Mouse (Mus musculus) hindbrain, embryonic 15.5 days (tissue): ENCODE measurements around the gene Lctl. TPM values are rescaled to one million over a fixed set of nuclear protein-coding genes. Genes with fewer than 3 reads are reported as not detected.
"Not testable (repeated sequence)": the region's sequence is repeated elsewhere in the genome, so short reads cannot be mapped to it uniquely, and the experiment has no call there.

Source experiments
- ATAC-seq: fragments of 200-750 bp; cut with Nextera tagmentation; 2 replicates; pipeline ENCODE4 v1.8.0; 2017; ENCODE audit warnings: low read depth, moderate number of reproducible peaks, moderate TSS enrichment; ENCODE audit not compliant: low FRiP score
- H3K27ac ChIP-seq: fragments of 300-500 bp; sonication (generic); replicated peaks from 2 replicates; pipeline ENCODE4 v1.5.1; 2015; ENCODE audit warnings: mild to moderate bottlenecking, inconsistent platforms
- H3K27me3 ChIP-seq: fragments of 300-500 bp; sonication (generic); 2 replicates; pipeline ENCODE4 v1.6.1; 2015; ENCODE audit warnings: control low read depth, inconsistent platforms
- H3K36me3 ChIP-seq: fragments of 300-500 bp; sonication (generic); 2 replicates; pipeline ENCODE4 v1.6.1; 2015; ENCODE audit warnings: control low read depth, inconsistent platforms
- H3K4me1 ChIP-seq: fragments of 300-500 bp; sonication (generic); replicated peaks from 2 replicates; pipeline ENCODE4 v1.6.1; 2015; ENCODE audit warnings: control low read depth, inconsistent platforms
- H3K4me2 ChIP-seq: fragments of 300-500 bp; sonication (generic); 2 replicates; pipeline ENCODE4 v1.6.1; 2015; ENCODE audit warnings: moderate library complexity, mild to moderate bottlenecking, inconsistent platforms
- H3K4me3 ChIP-seq: fragments of 300-500 bp; sonication (generic); 2 replicates; pipeline ENCODE4 v1.5.1; 2015; ENCODE audit warnings: mild to moderate bottlenecking, inconsistent platforms
- H3K9ac ChIP-seq: fragments of 300-500 bp; sonication (generic); 2 replicates; pipeline ENCODE4 v1.6.1; 2015; ENCODE audit warnings: inconsistent platforms
- H3K9me3 ChIP-seq: fragments of 300-500 bp; sonication (generic); 2 replicates; pipeline ENCODE4 v1.6.1; 2016; ENCODE audit warnings: control low read depth, inconsistent platforms
- WGBS: fragments of 180-500 bp; shearing (Covaris S2); methylation state at CpG from one replicate; pipeline ENCODE4 v1.1.7; 2015; 5-methylcytosine and 5-hydroxymethylcytosine counted together
- polyA plus RNA-seq: library from polyadenylated mRNA; unstranded; fragments of >200 nt; fragmentation: Nextera tagmentation; extraction: Ambion mirVana; gene quantifications from 2 replicates; pipeline ENCODE4 v1.2.1, GENCODE M21; 2015

Lctl gene
- polyA plus RNA-seq, 1 experiment from 2014 or later: not detected

GRCm38 (mm10) chr9:64173666-64174220, 56.8 kb downstream of the Lctl start:
- Histone ChIP-seq H3K9ac (peak overlapping the region; percentile 95), H3K36me3 (peaks cover 38% of the 10 kb centered on the region), H3K4me3 (peak overlapping the region; percentile 99), H3K27me3 (no peaks in the 10 kb centered on the region), H3K4me1 (peaks cover 28% of the 10 kb centered on the region), H3K9me3 (no peaks in the 10 kb centered on the region), H3K4me2 (peak overlapping the region; percentile 65), H3K27ac (peak overlapping the region; percentile 93)
- no peak for ATAC-seq
- WGBS: under 1% methylated on average over 16 of the region's 16 CpGs

- Histone ChIP-seq H3K9me3 (no peaks in the 10 kb centered on the region), H3K4me1 (peaks cover 30% of the 10 kb centered on the region), H3K27me3 (no peaks in the 10 kb centered on the region), H3K9ac (peak overlapping the region; percentile 95), H3K36me3 (peaks cover 38% of the 10 kb centered on the region), H3K4me3 (peak overlapping the region; percentile 99), H3K27ac (no peak overlapping the region), H3K4me2 (peak overlapping the region; percentile 65)
- ATAC-seq: no peak
Measured at GRCm38 (mm10) chr9:64174341-64174740, 57.4 kb downstream of the Lctl start.

GRCm38 (mm10) chr9:64174766-64175165, 57.8 kb downstream of the Lctl start:
- peaks cover 34% of the 10 kb centered on the region for H3K4me1 ChIP-seq
- H3K4me3 ChIP-seq: peak overlapping the region; percentile 99
- H3K27ac ChIP-seq: no peak overlapping the region
- ATAC-seq: no peak
- WGBS: 78% methylated on average over 8 of the region's 8 CpGs
- H3K4me2 ChIP-seq: peak overlapping the region; percentile 65
- no peak overlapping the region for H3K9ac ChIP-seq
- no peaks in the 10 kb centered on the region for H3K9me3 ChIP-seq
- no peaks in the 10 kb centered on the region for H3K27me3 ChIP-seq
- peaks cover 38% of the 10 kb centered on the region for H3K36me3 ChIP-seq

- WGBS: 85% methylated on average over 11 of the region's 11 CpGs
- Histone ChIP-seq H3K4me2 (no peak overlapping the region), H3K4me1 (peaks cover 40% of the 10 kb centered on the region), H3K9me3 (no peaks in the 10 kb centered on the region), H3K9ac (no peak overlapping the region), H3K36me3 (peaks cover 41% of the 10 kb centered on the region), H3K27ac (no peak overlapping the region), H3K4me3 (no peak overlapping the region), H3K27me3 (no peaks in the 10 kb centered on the region)
- ATAC-seq: no peak
Measured at GRCm38 (mm10) chr9:64175378-64175777, 58.4 kb downstream of the Lctl start.

GRCm38 (mm10) chr9:64178610-64178973, 61.6 kb downstream of the Lctl start:
- no peaks in the 10 kb centered on the region for H3K9me3 ChIP-seq
- peak overlapping the region; percentile 60 for H3K4me2 ChIP-seq
- H3K4me1 ChIP-seq: peaks cover 33% of the 10 kb centered on the region
- H3K27me3 ChIP-seq: no peaks in the 10 kb centered on the region
- H3K9ac ChIP-seq: peak overlapping the region; percentile 63; the same call in 1 of the 2 replicates
- ATAC-seq: peak; percentile 24; the same call in 1 of the 2 replicates
- H3K4me3 ChIP-seq: peak overlapping the region; percentile 82; the same call in 1 of the 2 replicates
- WGBS: 51% methylated on average over 3 of the region's 3 CpGs
- peak overlapping the region; percentile 89 for H3K27ac ChIP-seq
- peaks cover 58% of the 10 kb centered on the region for H3K36me3 ChIP-seq

GRCm38 (mm10) chr9:64178974-64179646, 62.2 kb downstream of the Lctl start, which contains the start of gene Snapc5:
Snapc5 (plus strand) TSS chr9:64179274.
- 0% methylated on average over 35 of the region's 35 CpGs for WGBS

GRCm38 (mm10) chr9:64183295-64183694, 66.3 kb downstream of the Lctl start:
- WGBS: 91% methylated on average over 5 of the region's 5 CpGs
- ATAC-seq, H3K27ac ChIP-seq, H3K4me3 ChIP-seq, H3K9ac ChIP-seq, H3K9me3 ChIP-seq, H3K27me3 ChIP-seq, H3K4me2 ChIP-seq: not testable (repeated sequence)
- Histone ChIP-seq H3K4me1 (peaks cover 16% of the 10 kb centered on the region), H3K36me3 (peaks cover 37% of the 10 kb centered on the region)

More at GRCm38 (mm10) chr9:64178974-64179646, 62.2 kb downstream of the Lctl start, which contains the start of gene Snapc5:
- peak within 1 kb of the TSS; percentile 89 for H3K27ac ChIP-seq
- H3K9me3 ChIP-seq: no peaks in the 10 kb centered on the region
- H3K9ac ChIP-seq: peak within 1 kb of the TSS; percentile 63
- H3K4me1 ChIP-seq: peaks cover 30% of the 10 kb centered on the region
- H3K27me3 ChIP-seq: no peaks in the 10 kb centered on the region
- H3K4me3 ChIP-seq: peak within 1 kb of the TSS; percentile 82
- peaks cover 58% of the 10 kb centered on the region for H3K36me3 ChIP-seq
- H3K4me2 ChIP-seq: peak within 1 kb of the TSS; percentile 60
- ATAC-seq: peak; percentile 95

- Histone ChIP-seq H3K4me2 (no peak overlapping the region), H3K4me3 (no peak overlapping the region), H3K4me1 (peaks cover 10% of the 10 kb centered on the region), H3K27me3 (no peaks in the 10 kb centered on the region), H3K36me3 (peaks cover 38% of the 10 kb centered on the region), H3K9ac (no peak overlapping the region), H3K27ac (no peak overlapping the region), H3K9me3 (no peaks in the 10 kb centered on the region)
- WGBS: 91% methylated on average over 5 of the region's 5 CpGs
- no peak for ATAC-seq
Measured at GRCm38 (mm10) chr9:64184166-64184840, 67.4 kb downstream of the Lctl start.

Other genes starting within 250 kb of the Lctl start
- gene Smad6, start 95.1 kb upstream of the Lctl start, polyA plus RNA-seq: 2.5 and 2.6 TPM in 2 replicates
- gene Zwilch, start 56.0 kb downstream of the Lctl start, polyA plus RNA-seq: 5.6 and 6.7 TPM in 2 replicates
- gene Rpl4, start 56.2 kb downstream of the Lctl start, polyA plus RNA-seq: 562 and 595 TPM in 2 replicates
- 34.3 and 41.4 TPM in 2 replicates for gene Snapc5, start 62.1 kb downstream of the Lctl start, polyA plus RNA-seq
- 2.7 and 3.2 TPM in 2 replicates for gene Uchl4, start 118.1 kb downstream of the Lctl start, polyA plus RNA-seq
- gene Map2k1, start 136.5 kb downstream of the Lctl start, polyA plus RNA-seq: 71.0 and 72.2 TPM in 2 replicates
- gene Tipin, start 164.4 kb downstream of the Lctl start, polyA plus RNA-seq: 82.3 and 84.9 TPM in 2 replicates
- gene Dis3l, start 224.1 kb downstream of the Lctl start, polyA plus RNA-seq: 20.9 and 24.2 TPM in 2 replicates